Mouse (Mus musculus) liver, embryonic 11.5 days (tissue): Measurements from ENCODE around the gene Foxf2. TPM values are rescaled to one million over a fixed set of nuclear protein-coding genes. Genes with fewer than 3 reads are reported as not detected.

Experiments used
- ATAC-seq: fragments of 200-750 bp; cut with Nextera tagmentation; replicated peaks from 2 replicates; pipeline ENCODE4 v1.8.0; 2017; ENCODE audit warnings: moderate number of reproducible peaks, mild to moderate bottlenecking, moderate TSS enrichment, moderate library complexity; ENCODE audit not compliant: low FRiP score
- DNase-seq: peaks from one replicate; pipeline ENCODE4 v3.0.0-alpha.2; 2017; ENCODE audit warnings: low spot score
- H3K27ac ChIP-seq: fragments of 300-500 bp; sonication (generic); 2 replicates; pipeline ENCODE4 v1.5.1; 2014; ENCODE audit warnings: mild to moderate bottlenecking, low read depth, low read length, control low read depth
- H3K27me3 ChIP-seq: fragments of 300-500 bp; sonication (generic); replicated peaks from 2 replicates; pipeline ENCODE4 v1.6.1; 2014; ENCODE audit warnings: low read length, mixed read lengths; ENCODE audit not compliant: control insufficient read depth, insufficient read depth
- H3K36me3 ChIP-seq: fragments of 300-500 bp; sonication (generic); 2 replicates; pipeline ENCODE4 v1.6.1; 2014; ENCODE audit warnings: mild to moderate bottlenecking, low read length, moderate library complexity, mixed read lengths; ENCODE audit not compliant: control insufficient read depth, insufficient read depth
- H3K4me1 ChIP-seq: fragments of 300-500 bp; sonication (generic); replicated peaks from 2 replicates; pipeline ENCODE4 v1.6.1; 2014; ENCODE audit warnings: low read length, mixed read lengths; ENCODE audit not compliant: control insufficient read depth, insufficient read depth
- H3K4me2 ChIP-seq: fragments of 300-500 bp; sonication (generic); 2 replicates; pipeline ENCODE4 v1.6.1; 2014; ENCODE audit warnings: mild to moderate bottlenecking, control low read depth, moderate library complexity
- H3K4me3 ChIP-seq: fragments of 300-500 bp; sonication (generic); 2 replicates; pipeline ENCODE4 v1.5.1; 2014; ENCODE audit warnings: low read depth, low read length, control low read depth
- H3K9ac ChIP-seq: fragments of 300-500 bp; sonication (generic); 2 replicates; pipeline ENCODE4 v1.6.1; 2014; ENCODE audit warnings: low read depth, low read length, control low read depth
- H3K9me3 ChIP-seq: fragments of 300-500 bp; sonication (generic); 2 replicates; pipeline ENCODE4 v1.6.1; 2016; ENCODE audit warnings: low read length, inconsistent platforms, mixed read lengths; ENCODE audit not compliant: control insufficient read depth
- WGBS: fragments of 180-500 bp; shearing (Covaris S2); extraction: QIAGEN DNeasy Blood & Tissue Kit; methylation state at CpG from one replicate; pipeline ENCODE4 v1.1.7; 2014; 5-methylcytosine and 5-hydroxymethylcytosine counted together
- polyA plus RNA-seq: library from polyadenylated mRNA; unstranded; fragments of >200 nt; fragmentation: Nextera tagmentation; extraction: Ambion mirVana; gene quantifications from 2 replicates; pipeline ENCODE4 v1.2.1, GENCODE M21; 2014

The Foxf2 gene
- polyA plus RNA-seq, 1 experiment from 2014 or later, result 0.70 TPM

DNA sequence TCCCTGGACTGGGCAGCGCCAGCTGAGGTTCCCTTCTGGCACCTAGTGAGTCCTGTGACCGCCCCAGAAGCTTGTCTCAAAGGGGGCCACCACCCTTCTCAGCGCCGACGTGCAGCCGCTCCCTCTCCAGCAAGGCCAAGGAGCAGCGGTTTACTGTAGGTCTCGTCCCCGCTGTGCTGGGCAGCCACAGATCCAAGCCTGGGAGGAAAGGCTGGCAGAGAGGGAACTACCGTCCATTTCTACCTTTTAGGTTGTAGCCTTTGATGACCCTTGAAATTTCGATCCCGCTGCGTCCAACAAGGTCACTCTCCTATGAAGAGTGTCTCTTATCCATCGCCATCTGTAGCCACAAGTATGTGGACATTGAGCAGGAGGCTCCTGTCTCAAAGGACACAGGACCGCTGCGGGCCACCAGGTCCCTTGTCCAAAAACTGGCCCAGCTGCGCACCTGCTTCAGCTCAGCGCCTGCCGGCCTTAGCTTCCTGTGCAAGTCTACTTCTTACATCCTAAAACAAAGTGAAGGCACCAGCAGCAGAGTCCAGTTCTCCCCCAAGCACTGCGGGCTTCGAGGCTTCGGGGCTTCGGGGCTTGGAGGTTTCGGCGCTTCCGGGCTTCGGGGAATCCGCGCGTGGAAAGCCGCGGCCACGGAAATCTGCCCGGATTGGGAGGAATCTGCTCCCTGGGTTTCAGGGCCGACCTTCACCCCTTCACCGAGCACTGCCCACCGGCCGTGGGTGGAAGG lies 10.7 kb upstream of the Foxf2 start:
- Histone ChIP-seq H3K9ac (no peak overlapping the region), H3K27ac (no peak overlapping the region), H3K4me3 (no peak overlapping the region), H3K9me3 (no peaks in the 10 kb centered on the region), H3K4me2 (no peak overlapping the region), H3K36me3 (no peaks in the 10 kb centered on the region), H3K27me3 (peaks cover 82% of the 10 kb centered on the region), H3K4me1 (no peaks in the 10 kb centered on the region; the same call in 1 of the 2 replicates)
- ATAC-seq (no peak), DNase-seq (peak; percentile 34)
- WGBS, result 4% methylated on average over 38 of the region's 38 CpGs

DNA sequence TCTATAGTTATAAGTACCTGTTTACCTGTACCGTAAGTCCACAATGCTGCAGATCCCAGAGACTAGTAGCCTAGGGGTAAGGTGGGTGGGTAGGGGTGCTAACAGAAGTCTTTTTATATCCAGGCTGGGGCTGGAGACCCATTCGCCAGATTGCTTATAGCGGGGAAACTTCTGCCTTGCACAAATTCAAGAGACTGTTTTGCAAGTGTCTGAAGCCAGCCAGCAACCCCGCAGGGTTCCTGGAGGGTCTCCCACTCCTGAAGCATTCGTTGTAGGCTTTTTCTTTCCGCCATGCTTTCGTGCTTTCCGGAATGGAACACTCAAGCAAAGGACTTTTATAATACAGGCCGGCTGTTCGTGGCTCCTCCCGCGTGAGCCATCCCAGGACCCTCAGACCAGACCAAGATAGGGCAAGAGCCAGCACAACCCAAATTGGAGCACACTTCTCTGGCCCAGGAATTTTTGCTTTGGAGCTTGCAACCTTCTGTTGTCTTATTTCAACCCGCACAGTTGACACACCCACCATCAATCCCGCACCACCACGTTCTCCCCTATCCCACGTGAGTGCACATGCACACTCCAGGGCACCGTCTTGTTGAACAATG lies 10.0 kb upstream of the Foxf2 start:
- no peaks in the 10 kb centered on the region for H3K9me3 ChIP-seq
- peaks cover 87% of the 10 kb centered on the region for H3K27me3 ChIP-seq
- peak; percentile 31 for DNase-seq
- no peak overlapping the region for H3K27ac ChIP-seq
- no peak overlapping the region for H3K4me3 ChIP-seq
- no peak for ATAC-seq
- WGBS, result 2% methylated on average over 17 of the region's 17 CpGs
- H3K36me3 ChIP-seq, result no peaks in the 10 kb centered on the region
- H3K9ac ChIP-seq, result no peak overlapping the region
- no peaks in the 10 kb centered on the region; the same call in 1 of the 2 replicates for H3K4me1 ChIP-seq
- no peak overlapping the region for H3K4me2 ChIP-seq

DNA sequence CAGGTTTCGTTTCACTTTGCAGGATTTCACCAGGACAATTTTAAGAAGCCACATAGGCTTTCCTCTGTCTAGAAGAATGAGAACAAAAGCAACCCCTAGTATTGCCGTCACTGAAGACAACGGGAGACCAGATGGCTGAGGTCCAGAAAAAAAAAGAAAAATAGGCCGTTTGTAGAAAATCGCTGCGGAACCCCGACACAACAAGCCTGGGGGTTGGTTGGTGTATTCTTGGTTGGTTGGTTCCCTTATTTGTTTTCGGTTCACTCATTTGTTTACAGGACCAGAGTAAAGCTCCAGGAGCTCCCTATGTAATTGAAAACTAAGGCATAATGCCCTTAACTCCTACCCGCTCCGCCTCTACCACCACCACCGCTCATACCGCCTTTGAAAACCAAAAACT lies 7.6 kb upstream of the Foxf2 start:
- Histone ChIP-seq H3K27me3 (peaks cover 97% of the 10 kb centered on the region), H3K9me3 (no peaks in the 10 kb centered on the region), H3K27ac (no peak overlapping the region), H3K4me3 (no peak overlapping the region), H3K4me2 (peak overlapping the region; percentile 57), H3K4me1 (no peaks in the 10 kb centered on the region; the same call in 1 of the 2 replicates), H3K9ac (no peak overlapping the region), H3K36me3 (no peaks in the 10 kb centered on the region)
- no peak for ATAC-seq
- 4% methylated on average over 12 of the region's 12 CpGs for WGBS
- DNase-seq, result no peak

DNA sequence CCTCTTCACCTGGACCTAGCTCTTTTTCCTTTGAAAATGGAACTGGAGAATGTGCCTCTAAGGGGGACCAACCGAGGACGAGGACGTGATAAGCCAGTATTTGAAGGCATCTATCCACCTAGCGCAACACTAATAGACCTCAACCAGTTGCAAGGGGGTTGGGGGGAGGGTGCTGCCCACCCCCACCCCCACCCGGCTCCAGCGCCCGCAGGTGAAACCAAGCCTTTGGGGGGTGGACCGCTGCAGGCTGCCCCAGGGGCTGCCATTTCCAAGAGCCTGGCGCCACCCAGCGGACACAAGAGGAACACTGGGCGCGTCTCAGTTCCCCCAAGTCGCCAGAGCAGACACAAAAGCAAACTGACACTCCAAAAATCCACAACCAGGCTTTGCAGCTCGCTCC lies 7.2 kb upstream of the Foxf2 start:
- ATAC-seq (no peak), DNase-seq (peak; percentile 68)
- Histone ChIP-seq H3K4me3 (peak overlapping the region; percentile 24; the same call in 1 of the 2 replicates), H3K4me1 (no peaks in the 10 kb centered on the region; the same call in 1 of the 2 replicates), H3K27ac (no peak overlapping the region), H3K36me3 (no peaks in the 10 kb centered on the region), H3K4me2 (peak overlapping the region; percentile 57), H3K9me3 (no peaks in the 10 kb centered on the region), H3K27me3 (peaks cover 97% of the 10 kb centered on the region), H3K9ac (no peak overlapping the region)
- 1% methylated on average over 14 of the region's 14 CpGs for WGBS

DNA sequence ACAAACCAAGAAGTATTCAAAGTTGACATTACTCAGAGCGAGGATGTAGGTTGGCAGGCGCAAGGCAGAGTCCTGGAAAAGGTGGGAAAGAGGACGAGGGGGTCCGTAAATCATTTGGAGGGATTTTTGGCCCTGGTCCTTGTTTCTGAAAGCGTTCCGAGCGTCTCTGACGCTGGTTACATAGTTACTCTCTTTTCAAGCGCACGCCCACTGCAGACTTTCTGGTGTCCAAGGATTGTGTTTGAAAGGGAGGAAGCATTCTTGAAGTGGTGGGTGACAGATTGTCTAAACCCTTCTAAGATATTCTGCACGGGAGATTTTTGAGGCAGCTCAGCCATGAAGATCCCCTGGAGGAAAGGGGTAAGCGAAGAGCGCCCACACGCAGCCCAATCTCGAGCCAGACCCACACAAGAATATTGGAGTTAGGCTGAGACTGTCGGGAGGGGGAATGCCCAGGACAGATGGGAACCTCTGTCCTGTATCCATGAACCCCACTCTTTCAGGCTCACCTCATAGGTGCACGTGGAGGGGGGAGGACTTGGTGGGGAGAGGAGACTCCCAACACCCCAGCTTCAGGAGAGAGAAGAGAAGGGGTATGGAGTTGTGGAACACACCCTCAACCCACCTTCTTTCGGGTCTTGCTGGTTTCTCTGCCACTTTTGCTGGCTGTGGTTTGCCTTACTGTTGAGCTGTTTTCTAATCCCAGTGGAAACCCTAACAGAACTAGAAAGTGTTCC lies 6.5 kb upstream of the Foxf2 start:
- no peaks in the 10 kb centered on the region for H3K9me3 ChIP-seq
- no peaks in the 10 kb centered on the region; the same call in 1 of the 2 replicates for H3K4me1 ChIP-seq
- H3K9ac ChIP-seq, result no peak overlapping the region
- no peak for DNase-seq
- no peak overlapping the region for H3K27ac ChIP-seq
- no peak for ATAC-seq
- peaks cover 97% of the 10 kb centered on the region for H3K27me3 ChIP-seq
- H3K4me2 ChIP-seq, result no peak overlapping the region
- no peak overlapping the region for H3K4me3 ChIP-seq
- H3K36me3 ChIP-seq, result no peaks in the 10 kb centered on the region
- WGBS, result 6% methylated on average over 18 of the region's 18 CpGs

DNA sequence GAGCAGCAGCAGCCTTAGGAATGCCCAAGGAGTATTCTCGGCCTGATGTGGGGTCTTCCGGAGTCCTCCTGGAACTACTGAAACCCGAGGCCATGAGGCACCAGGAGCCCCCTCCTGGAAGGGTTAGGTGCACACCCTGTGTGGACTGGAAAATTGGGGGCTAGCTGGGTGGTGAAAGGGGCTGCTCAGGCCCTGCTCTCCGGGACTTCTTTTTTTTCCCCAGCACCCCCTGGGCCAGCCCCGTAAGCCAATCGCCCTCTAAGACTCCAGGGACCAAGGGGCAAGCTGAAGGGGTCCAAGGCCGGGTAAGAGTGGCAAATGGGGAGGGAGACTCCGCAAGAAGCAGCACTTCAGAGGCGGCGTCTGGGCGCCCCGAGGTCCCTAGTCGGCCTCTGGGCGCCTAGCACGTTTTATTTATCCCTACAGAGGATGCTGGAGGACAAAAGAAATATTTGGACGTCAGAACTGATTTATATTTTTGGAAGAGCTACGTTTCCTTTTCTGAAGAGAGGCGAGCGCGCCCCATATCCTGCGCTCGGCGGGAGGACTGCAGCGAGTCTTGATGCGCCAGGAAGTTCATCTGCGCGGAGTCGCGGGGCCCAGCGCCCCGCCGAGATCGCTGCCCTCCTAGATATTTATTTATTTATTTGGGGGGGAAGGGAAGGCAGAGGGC lies 5.7 kb upstream of the Foxf2 start:
- DNase-seq (no peak), ATAC-seq (no peak)

DNA sequence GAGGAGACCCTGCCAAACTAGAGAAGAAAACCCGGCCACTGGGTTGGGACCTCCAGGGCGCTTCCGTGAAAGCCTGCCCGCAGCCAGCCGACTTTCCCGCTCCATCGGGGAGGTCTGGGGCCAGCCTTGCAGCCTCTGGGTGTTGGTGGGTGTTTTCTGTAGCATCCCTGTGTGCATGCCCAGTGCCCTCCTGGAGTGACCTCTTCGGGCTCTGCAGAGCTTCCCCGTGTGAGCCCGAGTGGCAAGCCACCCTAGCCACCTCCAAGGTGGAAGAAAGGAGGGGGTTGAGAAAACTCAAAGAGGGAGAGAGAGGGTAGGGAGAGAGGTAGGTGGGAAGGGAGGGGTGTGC lies 5.1 kb upstream of the Foxf2 start:
- no peaks in the 10 kb centered on the region for H3K36me3 ChIP-seq
- no peak overlapping the region for H3K4me3 ChIP-seq
- no peak overlapping the region for H3K27ac ChIP-seq
- H3K27me3 ChIP-seq, result peaks cover 97% of the 10 kb centered on the region
- H3K4me2 ChIP-seq, result peak overlapping the region; percentile 23; the same call in 1 of the 2 replicates
- no peak for ATAC-seq
- no peaks in the 10 kb centered on the region; the same call in 1 of the 2 replicates for H3K4me1 ChIP-seq
- no peak overlapping the region for H3K9ac ChIP-seq
- H3K9me3 ChIP-seq, result no peaks in the 10 kb centered on the region
- DNase-seq, result no peak
- 1% methylated on average over 10 of the region's 10 CpGs for WGBS

More for the DNA sequence above, 5.7 kb upstream of the Foxf2 start:
- H3K9me3 ChIP-seq, result no peaks in the 10 kb centered on the region
- H3K4me2 ChIP-seq, result peak overlapping the region; percentile 23; the same call in 1 of the 2 replicates
- WGBS, result 2% methylated on average over 33 of the region's 33 CpGs
- H3K27me3 ChIP-seq, result peaks cover 97% of the 10 kb centered on the region
- H3K36me3 ChIP-seq, result no peaks in the 10 kb centered on the region
- no peaks in the 10 kb centered on the region; the same call in 1 of the 2 replicates for H3K4me1 ChIP-seq
- no peak overlapping the region for H3K9ac ChIP-seq
- H3K27ac ChIP-seq, result no peak overlapping the region
- 0 out of 2 replicates have a peak overlapping the region, but pooled peaks have one; percentile 7 for H3K4me3 ChIP-seq

DNA sequence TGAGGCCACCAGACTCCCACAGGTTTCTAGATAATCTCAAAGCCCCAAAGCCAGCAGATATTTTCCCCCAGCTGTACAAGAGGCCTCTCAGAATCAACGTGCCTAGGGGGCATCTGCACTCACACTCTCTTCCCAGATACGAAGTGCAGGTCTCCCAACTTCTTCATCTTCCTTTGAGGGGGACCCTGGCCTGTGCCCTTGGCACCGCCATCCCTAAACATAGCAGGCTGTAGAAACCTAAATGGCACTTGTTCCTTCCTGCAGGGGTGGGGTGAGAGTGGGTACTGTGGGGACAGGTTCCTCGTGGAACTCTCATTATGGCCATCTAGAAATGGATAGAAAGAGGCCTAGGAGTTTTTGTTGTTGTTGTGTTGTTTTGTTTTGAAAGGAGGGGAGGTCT lies 4.7 kb upstream of the Foxf2 start:
- no peak for ATAC-seq
- H3K4me2 ChIP-seq, result no peak overlapping the region
- no peaks in the 10 kb centered on the region for H3K9me3 ChIP-seq
- WGBS, result 7% methylated on average over 4 of the region's 4 CpGs
- no peak for DNase-seq
- no peak overlapping the region for H3K27ac ChIP-seq
- no peaks in the 10 kb centered on the region; the same call in 1 of the 2 replicates for H3K4me1 ChIP-seq
- H3K9ac ChIP-seq, result no peak overlapping the region
- H3K4me3 ChIP-seq, result no peak overlapping the region
- H3K27me3 ChIP-seq, result peaks cover 97% of the 10 kb centered on the region
- H3K36me3 ChIP-seq, result no peaks in the 10 kb centered on the region
